Mouse (Mus musculus): Measurements from ENCODE around the gene Kxd1. TPM values are rescaled to one million over a fixed set of nuclear protein-coding genes. Genes with fewer than 3 reads are reported as not detected.

The Kxd1 gene
- polyA plus RNA-seq, 1 experiment: 40.2 TPM

DNA sequence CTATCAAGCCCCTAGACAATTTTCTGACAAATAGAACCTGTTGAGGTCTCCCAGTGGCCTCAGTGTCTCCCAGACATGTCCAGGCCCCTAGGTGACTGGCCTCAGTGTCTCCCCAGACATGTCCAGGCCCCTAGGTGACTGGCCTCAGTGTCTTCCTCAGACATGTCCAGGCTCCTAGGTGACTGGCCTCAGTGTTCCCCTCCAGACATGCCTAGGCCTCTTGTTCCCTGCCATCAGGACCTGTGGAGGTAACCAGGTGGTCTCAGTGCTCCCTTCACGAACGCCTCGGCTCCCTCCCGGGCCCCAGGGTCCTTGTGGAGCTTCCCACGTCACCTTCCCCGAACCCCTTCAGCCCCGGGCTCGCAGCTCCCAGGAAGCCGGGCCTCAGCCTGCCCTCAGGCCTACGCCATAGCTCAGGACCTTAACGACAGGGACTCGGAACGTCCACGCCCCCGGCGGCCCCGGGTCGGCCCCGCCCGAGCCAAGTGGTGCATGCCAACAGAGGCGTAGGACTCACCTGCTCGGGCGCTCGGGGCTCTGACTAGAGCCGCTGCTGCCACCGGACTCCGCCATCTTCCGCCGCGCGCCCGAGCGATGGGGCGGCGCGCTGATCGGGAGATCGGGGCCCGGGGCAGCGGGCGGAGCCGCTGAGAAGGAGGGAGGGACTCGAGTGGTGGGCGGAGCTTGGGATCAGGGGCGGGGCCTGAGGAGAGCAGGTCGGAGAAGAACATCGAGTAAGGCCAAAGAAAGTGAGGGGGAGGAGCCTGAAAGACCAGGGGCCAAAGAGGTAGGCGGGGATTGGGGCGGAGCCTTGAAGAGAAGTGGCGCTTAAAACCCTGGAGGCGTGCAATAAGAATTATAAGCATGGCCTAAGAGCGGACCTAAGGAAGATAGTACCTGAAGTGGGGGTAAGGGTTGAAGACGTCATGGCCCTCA lies 51.2 kb downstream of the Kxd1 start, which contains the start of gene Klhl26:
Gene Klhl26, minus strand, starts transcription at position 636 of the 936 bp plus-strand sequence.
- Histone ChIP-seq H3K27me3 (replicated peaks) (peaks cover 30% of the 10 kb centered on the region), H3K4me1 (peaks cover 58% of the 10 kb centered on the region), H3K9me3 (no peaks in the 10 kb centered on the region), H3K36me3 (replicated peaks; ENCODE audit: low read length) (peaks cover 28% of the 10 kb centered on the region), H3K4me3 (replicated peaks) (peak within 1 kb of the TSS; percentile 99)
- TF ChIP-seq FLI1 (IDR thresholded peaks at IDR 0.05; ENCODE audit: low read length) (no peak), GATA1 (IDR thresholded peaks at IDR 0.05; ENCODE audit: borderline replicate concordance, low read length) (no peak)

DNA sequence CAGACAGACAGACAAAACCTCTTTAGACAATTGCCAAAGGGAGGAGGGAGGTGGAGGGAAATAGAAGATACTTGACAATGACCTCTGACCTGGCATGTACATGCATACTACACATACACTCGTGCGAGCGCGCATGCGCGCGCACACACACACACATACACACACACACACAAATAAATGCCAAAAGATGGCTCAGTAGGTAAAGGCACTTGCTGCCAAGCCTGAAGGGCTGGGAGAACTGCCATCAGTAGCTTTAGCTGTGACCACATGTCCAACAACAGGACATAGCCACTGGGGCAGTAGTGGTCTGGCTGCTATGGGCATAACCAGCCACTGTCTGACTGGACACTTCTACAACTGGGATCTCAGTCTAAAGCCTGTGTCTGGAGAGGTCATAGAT lies 55.9 kb downstream of the Kxd1 start:
- peaks cover 87% of the 10 kb centered on the region for H3K4me1 ChIP-seq
- H3K36me3 ChIP-seq (replicated peaks; ENCODE audit: low read length): peaks cover 75% of the 10 kb centered on the region
- H3K9me3 ChIP-seq: no peaks in the 10 kb centered on the region
- H3K27me3 ChIP-seq (replicated peaks): no peaks in the 10 kb centered on the region
- TF ChIP-seq FLI1 (IDR thresholded peaks at IDR 0.05; ENCODE audit: low read length) (no peak), GATA1 (IDR thresholded peaks at IDR 0.05; ENCODE audit: borderline replicate concordance, low read length) (no peak)
- H3K4me3 ChIP-seq (replicated peaks): no peak overlapping the region

DNA sequence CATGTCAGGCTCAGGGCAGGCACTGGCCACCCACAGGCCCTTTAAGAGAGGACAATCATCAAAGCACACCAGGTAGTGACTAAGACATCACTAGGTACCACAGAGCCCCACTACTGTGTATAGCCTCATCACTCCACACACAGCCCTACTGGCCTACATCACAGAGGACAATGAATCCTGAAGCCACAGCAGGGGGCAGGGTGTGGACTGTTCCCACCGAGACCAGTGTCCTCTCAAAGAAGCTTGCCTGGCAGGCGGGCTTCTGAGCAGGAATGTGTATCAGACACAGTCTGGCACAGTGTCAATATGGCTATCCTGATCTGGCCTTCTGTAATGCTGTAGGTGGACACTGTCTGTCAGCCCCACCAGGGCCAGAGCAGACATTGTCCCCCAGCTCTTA lies 57.8 kb downstream of the Kxd1 start:
- peaks cover 87% of the 10 kb centered on the region for H3K36me3 ChIP-seq (replicated peaks; ENCODE audit: low read length)
- no peaks in the 10 kb centered on the region for H3K27me3 ChIP-seq (replicated peaks)
- TF ChIP-seq FLI1 (IDR thresholded peaks at IDR 0.05; ENCODE audit: low read length): no peak

DNA sequence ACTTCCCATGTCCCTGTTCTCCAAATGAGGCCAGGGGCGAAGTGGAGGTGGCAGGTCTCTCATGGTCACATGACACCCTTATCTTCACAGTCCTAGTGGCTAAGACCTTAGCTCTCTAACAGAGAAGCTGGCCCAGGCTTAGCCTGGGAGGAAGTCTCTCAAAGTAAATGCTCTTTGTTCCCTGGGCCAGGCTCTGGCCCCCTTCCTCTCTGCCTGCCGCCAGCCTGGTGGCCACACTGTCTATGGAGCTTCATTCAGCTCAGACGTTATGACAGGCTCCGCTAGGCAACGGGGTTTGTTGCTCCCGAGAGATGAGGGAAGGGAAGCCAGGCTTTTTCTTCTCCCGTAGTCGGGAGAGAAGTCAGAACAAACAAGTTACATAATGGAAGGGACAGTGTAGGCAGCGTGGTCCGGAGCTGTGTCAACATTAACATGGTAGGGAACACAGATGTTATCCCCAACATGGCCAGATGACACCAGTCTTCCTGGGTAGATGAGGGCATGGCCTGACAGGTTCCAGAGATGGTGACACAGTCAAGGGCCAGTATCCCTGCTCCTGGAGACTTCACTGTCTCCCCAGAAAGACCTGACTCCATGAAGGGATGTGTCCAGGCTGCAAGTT lies 58.4 kb downstream of the Kxd1 start:
- Histone ChIP-seq H3K4me3 (replicated peaks) (peak overlapping the region; percentile 20), H3K36me3 (replicated peaks; ENCODE audit: low read length) (peaks cover 92% of the 10 kb centered on the region), H3K4me1 (peaks cover 95% of the 10 kb centered on the region), H3K27me3 (replicated peaks) (no peaks in the 10 kb centered on the region), H3K9me3 (no peaks in the 10 kb centered on the region)
- no peak for TF ChIP-seq FLI1 (IDR thresholded peaks at IDR 0.05; ENCODE audit: low read length)
- TF ChIP-seq GATA1 (IDR thresholded peaks at IDR 0.05; ENCODE audit: borderline replicate concordance, low read length): no peak

More for the DNA sequence above, 57.8 kb downstream of the Kxd1 start:
- Histone ChIP-seq H3K9me3 (no peaks in the 10 kb centered on the region), H3K4me1 (peaks cover 92% of the 10 kb centered on the region), H3K4me3 (replicated peaks) (no peak overlapping the region)

DNA sequence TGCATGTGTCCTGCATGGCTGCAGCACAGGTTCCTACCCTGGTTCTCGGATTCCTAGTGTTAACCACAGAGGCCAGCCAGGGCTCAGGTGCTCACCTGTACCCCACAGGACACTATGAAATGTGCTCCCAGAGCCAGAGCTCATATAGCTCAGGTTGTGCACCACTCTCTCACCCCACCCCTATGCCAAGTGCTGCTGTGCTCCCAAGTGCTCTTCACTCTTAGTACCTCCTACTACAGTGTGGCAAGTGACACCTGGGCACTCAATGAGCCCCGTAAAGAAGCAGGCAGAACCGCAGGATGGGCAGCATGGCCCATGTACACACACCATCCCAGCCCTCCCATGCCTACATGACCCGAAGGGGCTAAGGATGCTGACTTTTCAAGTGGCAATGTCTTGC lies 59.0 kb downstream of the Kxd1 start:
- H3K4me3 ChIP-seq (replicated peaks): no peak overlapping the region
- H3K27me3 ChIP-seq (replicated peaks): no peaks in the 10 kb centered on the region
- no peak for TF ChIP-seq GATA1 (IDR thresholded peaks at IDR 0.05; ENCODE audit: borderline replicate concordance, low read length)
- no peak for TF ChIP-seq FLI1 (IDR thresholded peaks at IDR 0.05; ENCODE audit: low read length)
- H3K36me3 ChIP-seq (replicated peaks; ENCODE audit: low read length): peaks cover 96% of the 10 kb centered on the region
- H3K4me1 ChIP-seq: peaks cover 97% of the 10 kb centered on the region
- H3K9me3 ChIP-seq: no peaks in the 10 kb centered on the region

DNA sequence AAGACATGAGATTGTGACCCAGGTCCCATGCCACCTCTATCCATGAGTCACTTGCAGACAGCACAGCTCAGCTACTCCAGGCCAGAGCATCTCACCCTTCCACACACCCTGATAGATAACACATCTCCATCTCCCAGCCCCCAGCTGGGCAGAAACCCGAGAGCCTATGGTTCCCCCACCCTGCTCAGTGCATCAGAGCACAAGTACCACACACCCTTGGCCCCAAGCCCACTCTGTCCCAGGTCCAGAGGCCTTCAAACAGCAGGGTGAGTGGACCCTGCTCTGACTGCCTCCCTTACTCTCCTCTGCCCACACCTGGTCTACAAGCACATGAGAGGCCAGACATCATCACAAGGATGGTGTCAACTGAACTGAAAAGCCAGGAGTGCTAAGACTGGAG lies 59.8 kb downstream of the Kxd1 start:
- TF ChIP-seq GATA1 (IDR thresholded peaks at IDR 0.05; ENCODE audit: borderline replicate concordance, low read length): no peak
- no peak for TF ChIP-seq FLI1 (IDR thresholded peaks at IDR 0.05; ENCODE audit: low read length)
- Histone ChIP-seq H3K4me3 (replicated peaks) (no peak overlapping the region), H3K27me3 (replicated peaks) (no peaks in the 10 kb centered on the region), H3K36me3 (replicated peaks; ENCODE audit: low read length) (peaks cover 98% of the 10 kb centered on the region), H3K4me1 (peaks cover 94% of the 10 kb centered on the region), H3K9me3 (no peaks in the 10 kb centered on the region)

DNA sequence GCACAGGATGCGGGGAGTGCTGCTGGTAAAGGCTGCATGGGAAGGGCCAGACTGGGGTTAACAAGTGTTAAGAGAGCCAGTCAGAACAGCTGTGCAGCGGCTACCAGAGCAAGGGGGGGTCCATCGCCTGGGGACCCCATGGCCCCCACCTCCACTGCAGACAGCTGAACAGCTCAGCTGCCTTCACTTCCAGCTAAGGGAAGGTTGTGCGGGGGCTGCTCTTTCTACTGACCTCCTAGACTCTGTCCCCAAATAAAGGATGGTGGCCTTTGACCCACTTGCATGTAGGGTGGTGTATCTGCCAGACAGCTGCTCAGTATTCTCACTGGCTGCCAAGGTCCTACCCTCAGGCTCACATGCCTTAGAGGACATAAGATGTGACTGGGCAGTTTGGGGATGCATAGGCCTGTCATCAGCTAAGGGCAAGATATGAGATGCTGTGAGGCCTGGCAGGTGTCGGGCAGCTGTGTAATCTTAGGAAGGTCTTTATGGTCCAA lies 60.5 kb downstream of the Kxd1 start:
- TF ChIP-seq GATA1 (IDR thresholded peaks at IDR 0.05; ENCODE audit: borderline replicate concordance, low read length) (no peak), FLI1 (IDR thresholded peaks at IDR 0.05; ENCODE audit: low read length) (no peak)
- Histone ChIP-seq H3K4me1 (peaks cover 94% of the 10 kb centered on the region), H3K36me3 (replicated peaks; ENCODE audit: low read length) (peaks cover 98% of the 10 kb centered on the region), H3K27me3 (replicated peaks) (no peaks in the 10 kb centered on the region), H3K9me3 (no peaks in the 10 kb centered on the region), H3K4me3 (replicated peaks) (no peak overlapping the region)

DNA sequence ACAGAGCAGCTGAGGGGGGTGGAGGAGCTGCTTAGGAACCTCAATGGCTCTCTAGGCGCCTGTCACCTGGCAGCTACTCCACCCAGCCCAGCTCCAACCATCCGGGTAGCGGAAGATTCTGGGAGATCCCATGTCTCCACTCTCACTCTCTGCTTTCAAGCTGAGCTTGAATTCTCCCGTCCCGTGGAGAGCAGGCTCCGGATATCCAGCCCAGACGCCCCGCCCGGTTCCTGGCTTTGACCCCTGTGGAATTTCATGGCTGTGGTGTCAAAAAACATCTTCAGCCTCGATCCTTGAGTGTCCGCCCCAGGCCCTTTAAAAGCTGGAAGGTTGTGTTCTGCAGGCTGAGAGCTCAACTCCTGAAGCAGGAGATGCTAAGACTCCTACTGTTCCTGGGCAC lies 61.0 kb downstream of the Kxd1 start:
- no peak for TF ChIP-seq GATA1 (IDR thresholded peaks at IDR 0.05; ENCODE audit: borderline replicate concordance, low read length)
- no peak for TF ChIP-seq FLI1 (IDR thresholded peaks at IDR 0.05; ENCODE audit: low read length)
- Histone ChIP-seq H3K9me3 (no peaks in the 10 kb centered on the region), H3K36me3 (replicated peaks; ENCODE audit: low read length) (peaks cover 98% of the 10 kb centered on the region), H3K4me3 (replicated peaks) (no peak overlapping the region), H3K27me3 (replicated peaks) (no peaks in the 10 kb centered on the region), H3K4me1 (peaks cover 94% of the 10 kb centered on the region)

DNA sequence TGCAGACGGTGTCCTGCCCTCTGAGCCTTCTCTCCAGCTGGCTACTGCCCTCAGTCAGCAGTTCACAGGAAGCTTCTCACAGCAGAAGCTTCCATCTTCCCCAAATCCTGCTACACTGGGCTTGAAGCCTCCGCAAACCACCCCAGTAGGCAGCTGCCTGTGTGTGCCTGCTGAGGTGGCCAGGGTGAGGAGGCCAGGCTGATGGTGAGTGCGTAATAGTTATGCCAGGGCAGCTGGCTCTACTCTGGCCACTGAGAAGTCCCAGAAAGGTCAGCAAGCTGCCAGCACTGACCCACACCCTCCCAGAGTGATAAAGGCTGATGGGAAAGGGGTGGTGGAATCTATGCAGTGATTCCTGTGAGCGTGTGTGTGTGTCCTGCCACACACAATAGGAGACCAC lies 61.5 kb downstream of the Kxd1 start:
- Histone ChIP-seq H3K4me3 (replicated peaks) (no peak overlapping the region), H3K27me3 (replicated peaks) (no peaks in the 10 kb centered on the region), H3K36me3 (replicated peaks; ENCODE audit: low read length) (peaks cover 98% of the 10 kb centered on the region), H3K9me3 (no peaks in the 10 kb centered on the region), H3K4me1 (peaks cover 94% of the 10 kb centered on the region)
- TF ChIP-seq FLI1 (IDR thresholded peaks at IDR 0.05; ENCODE audit: low read length) (no peak), GATA1 (IDR thresholded peaks at IDR 0.05; ENCODE audit: borderline replicate concordance, low read length) (no peak)

DNA sequence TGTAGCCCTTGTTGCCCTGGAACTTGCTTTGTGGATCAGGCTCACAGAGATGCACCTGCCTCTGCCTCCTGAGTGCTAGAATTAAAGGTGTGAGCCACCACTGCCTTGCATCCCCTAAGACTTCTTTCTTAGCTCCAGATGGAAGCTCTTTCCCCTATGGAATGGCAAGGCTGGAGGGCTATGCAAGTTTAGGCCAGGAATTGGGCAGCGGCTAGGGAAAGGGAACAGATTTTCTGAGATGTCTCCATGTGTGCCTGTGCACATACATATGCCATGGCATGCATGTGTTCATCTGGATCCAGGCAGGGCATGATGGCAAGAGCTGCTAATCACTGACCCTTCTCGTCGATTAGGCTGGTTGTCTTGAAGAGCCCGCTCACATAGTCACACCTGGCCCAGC lies 62.1 kb downstream of the Kxd1 start:
- TF ChIP-seq GATA1 (IDR thresholded peaks at IDR 0.05; ENCODE audit: borderline replicate concordance, low read length) (no peak), FLI1 (IDR thresholded peaks at IDR 0.05; ENCODE audit: low read length) (no peak)
- Histone ChIP-seq H3K4me1 (peaks cover 94% of the 10 kb centered on the region), H3K4me3 (replicated peaks) (no peak overlapping the region), H3K9me3 (no peaks in the 10 kb centered on the region), H3K36me3 (replicated peaks; ENCODE audit: low read length) (peaks cover 99% of the 10 kb centered on the region), H3K27me3 (replicated peaks) (no peaks in the 10 kb centered on the region)

Data from megakaryocyte, embryonic 14.5 days (primary cell).